Mouse (Mus musculus) embryonic facial prominence, embryonic 13.5 days (tissue): Measurements from ENCODE around the gene Scarb1. TPM values are rescaled to one million over a fixed set of nuclear protein-coding genes. Genes with fewer than 3 reads are reported as not detected.

Source experiments
- ATAC-seq: fragments of 200-750 bp; cut with Nextera tagmentation; 2 replicates; pipeline ENCODE4 v1.8.0; 2017; ENCODE audit warnings: low read depth; ENCODE audit not compliant: insufficient number of reproducible peaks, insufficient read depth, low FRiP score, low TSS enrichment
- H3K27ac ChIP-seq: fragments of 300-500 bp; sonication (generic); 2 replicates; pipeline ENCODE4 v1.5.1; 2015; ENCODE audit warnings: moderate library complexity, mild to moderate bottlenecking, inconsistent platforms
- H3K27me3 ChIP-seq: fragments of 300-500 bp; sonication (generic); 2 replicates; pipeline ENCODE4 v1.6.1; 2015; ENCODE audit warnings: mild to moderate bottlenecking, inconsistent platforms
- H3K36me3 ChIP-seq: fragments of 300-500 bp; sonication (generic); 2 replicates; pipeline ENCODE4 v1.6.1; 2015; ENCODE audit warnings: mild to moderate bottlenecking, inconsistent platforms
- H3K4me1 ChIP-seq: fragments of 300-500 bp; sonication (generic); 2 replicates; pipeline ENCODE4 v1.6.1; 2015; ENCODE audit warnings: inconsistent platforms
- H3K4me2 ChIP-seq: fragments of 300-500 bp; sonication (generic); 2 replicates; pipeline ENCODE4 v1.6.1; 2015; ENCODE audit warnings: moderate library complexity, mild to moderate bottlenecking, inconsistent platforms
- H3K4me3 ChIP-seq: fragments of 300-500 bp; sonication (generic); 2 replicates; pipeline ENCODE4 v1.5.1; 2015; ENCODE audit warnings: mild to moderate bottlenecking, inconsistent platforms
- H3K9ac ChIP-seq: fragments of 300-500 bp; sonication (generic); 2 replicates; pipeline ENCODE4 v1.6.1; 2015; ENCODE audit warnings: mild to moderate bottlenecking, inconsistent platforms
- H3K9me3 ChIP-seq: fragments of 300-500 bp; sonication (generic); 2 replicates; pipeline ENCODE4 v1.6.1; 2016; ENCODE audit warnings: inconsistent platforms
- WGBS: fragments of 180-500 bp; shearing (Covaris S2); methylation state at CpG from one replicate; pipeline ENCODE4 v1.1.7; 2015; ENCODE audit warnings: mixed read lengths; 5-methylcytosine and 5-hydroxymethylcytosine counted together
- polyA plus RNA-seq: library from polyadenylated mRNA; unstranded; fragments of >200 nt; fragmentation: Nextera tagmentation; extraction: Ambion mirVana; gene quantifications from 2 replicates; pipeline ENCODE4 v1.2.1, GENCODE M21; 2015

The Scarb1 gene
- polyA plus RNA-seq, 1 experiment from 2014 or later = 55.6 TPM

DNA sequence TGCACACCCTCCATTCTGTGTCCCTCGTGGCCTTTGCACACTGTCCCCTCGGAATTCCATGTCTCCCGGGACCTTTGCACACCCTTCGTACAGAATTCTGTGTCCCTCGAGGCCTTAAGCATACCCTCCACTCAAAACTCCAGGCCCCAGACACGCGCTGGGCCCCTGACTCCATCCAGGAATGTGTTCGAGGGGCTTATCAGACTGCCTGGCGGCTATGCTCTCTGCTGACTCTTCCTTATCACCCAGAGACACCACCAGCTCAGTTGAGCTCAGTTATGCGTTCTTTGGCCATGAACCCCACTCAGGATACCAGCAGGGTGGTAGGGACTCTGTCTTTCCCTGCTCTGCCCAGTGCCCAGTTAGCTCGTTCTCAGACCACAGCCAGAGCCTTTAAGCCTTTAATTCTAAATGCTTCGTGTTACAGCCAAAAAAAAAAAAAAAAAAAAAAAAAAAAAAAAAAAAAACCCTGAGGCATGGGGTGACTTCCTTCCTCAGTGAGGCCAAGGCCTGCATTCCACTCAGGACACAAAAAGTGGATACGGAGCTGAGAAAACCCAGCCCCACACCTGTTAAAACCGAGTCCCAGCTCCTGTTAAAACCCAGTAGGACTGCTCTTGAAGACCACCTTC is 681 bp upstream of the Scarb1 start:
- H3K4me2 ChIP-seq = peak overlapping the region; percentile 98
- no peaks in the 10 kb centered on the region for H3K36me3 ChIP-seq
- 44% methylated on average over 14 of the region's 14 CpGs for WGBS
- peak overlapping the region; percentile 66 for H3K4me3 ChIP-seq
- peaks cover 25% of the 10 kb centered on the region for H3K4me1 ChIP-seq
- ATAC-seq = no peak
- H3K9ac ChIP-seq = peak overlapping the region; percentile 77; the same call in 1 of the 2 replicates
- H3K9me3 ChIP-seq = no peaks in the 10 kb centered on the region
- no peak overlapping the region for H3K27ac ChIP-seq
- no peaks in the 10 kb centered on the region for H3K27me3 ChIP-seq

DNA sequence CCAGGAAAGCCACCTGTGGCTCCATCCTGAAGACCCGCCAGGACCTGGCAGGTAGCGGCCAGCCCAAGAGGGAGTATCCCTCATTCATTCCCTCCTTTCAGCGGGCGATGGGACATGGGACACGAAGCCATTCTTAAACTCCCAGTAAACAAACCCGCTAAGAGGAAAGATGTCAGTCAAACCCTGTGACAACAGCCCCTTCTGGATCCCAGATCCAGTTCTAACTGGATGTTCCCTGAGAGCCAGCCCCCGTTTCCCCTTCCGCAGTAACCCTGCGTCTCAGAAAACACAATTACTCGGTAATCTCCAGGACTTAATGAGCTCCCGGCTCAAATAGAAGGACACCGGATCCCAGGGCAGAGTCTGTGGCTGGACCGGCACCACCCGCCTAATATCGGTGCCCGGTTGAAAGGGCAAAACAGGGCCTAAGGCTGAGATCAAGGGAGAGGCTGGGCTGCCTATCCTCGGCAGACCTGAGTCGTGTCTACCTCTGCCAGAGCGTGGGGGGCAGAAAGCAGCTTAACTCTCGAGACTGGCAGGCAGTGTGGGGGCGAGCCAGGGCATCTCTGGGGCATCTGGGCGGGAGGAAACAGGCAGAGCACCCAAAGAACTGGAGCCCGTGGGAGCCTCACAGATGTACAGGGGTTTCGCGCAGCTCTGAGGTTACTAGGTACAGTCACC is 903 bp downstream of the Scarb1 start:
- Histone ChIP-seq H3K27ac (peak overlapping the region; percentile 78), H3K27me3 (no peaks in the 10 kb centered on the region), H3K4me3 (peak overlapping the region; percentile 66), H3K36me3 (no peaks in the 10 kb centered on the region), H3K4me2 (peak overlapping the region; percentile 98), H3K9me3 (no peaks in the 10 kb centered on the region), H3K4me1 (peaks cover 25% of the 10 kb centered on the region), H3K9ac (peak overlapping the region; percentile 77)
- WGBS = 2% methylated on average over 25 of the region's 25 CpGs
- ATAC-seq = no peak

DNA sequence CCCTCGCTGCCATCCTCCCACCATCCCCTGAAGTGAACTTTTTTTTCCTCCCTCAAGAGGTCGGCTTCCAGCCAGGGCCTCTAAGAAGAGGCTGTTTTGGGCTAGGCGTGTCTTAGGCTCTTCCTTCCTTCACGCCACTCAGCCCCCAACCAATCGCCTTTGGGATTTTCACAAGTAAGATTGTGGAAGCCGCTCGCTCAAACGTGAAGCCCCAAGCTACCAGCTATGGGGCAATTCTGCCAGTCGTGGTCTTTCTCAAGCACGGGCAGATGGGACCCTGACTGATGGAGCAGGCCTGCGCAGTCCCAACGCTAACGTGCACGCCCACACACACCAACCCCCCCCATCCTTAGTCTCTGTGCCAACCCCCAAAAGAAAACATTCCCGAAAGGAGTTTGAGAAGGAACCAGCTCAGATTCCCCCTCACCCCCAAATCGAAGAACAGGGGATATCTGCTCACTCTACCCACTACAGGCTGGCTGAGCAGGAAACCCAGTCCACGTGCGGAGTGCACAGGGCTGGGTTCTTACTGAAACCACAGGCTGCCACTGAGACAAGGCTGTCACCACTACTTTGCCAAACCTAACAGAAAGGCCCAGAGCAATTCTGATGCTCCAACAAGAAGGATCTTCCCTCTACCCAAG is 1.7 kb downstream of the Scarb1 start:
- Histone ChIP-seq H3K4me3 (peak overlapping the region; percentile 66), H3K27me3 (no peaks in the 10 kb centered on the region), H3K4me2 (peak overlapping the region; percentile 98), H3K27ac (peak overlapping the region; percentile 78), H3K9me3 (no peaks in the 10 kb centered on the region), H3K36me3 (no peaks in the 10 kb centered on the region), H3K9ac (peak overlapping the region; percentile 77), H3K4me1 (peaks cover 25% of the 10 kb centered on the region)
- ATAC-seq = peak; percentile 65; the same call in 1 of the 2 replicates
- 3% methylated on average over 18 of the region's 18 CpGs for WGBS

DNA sequence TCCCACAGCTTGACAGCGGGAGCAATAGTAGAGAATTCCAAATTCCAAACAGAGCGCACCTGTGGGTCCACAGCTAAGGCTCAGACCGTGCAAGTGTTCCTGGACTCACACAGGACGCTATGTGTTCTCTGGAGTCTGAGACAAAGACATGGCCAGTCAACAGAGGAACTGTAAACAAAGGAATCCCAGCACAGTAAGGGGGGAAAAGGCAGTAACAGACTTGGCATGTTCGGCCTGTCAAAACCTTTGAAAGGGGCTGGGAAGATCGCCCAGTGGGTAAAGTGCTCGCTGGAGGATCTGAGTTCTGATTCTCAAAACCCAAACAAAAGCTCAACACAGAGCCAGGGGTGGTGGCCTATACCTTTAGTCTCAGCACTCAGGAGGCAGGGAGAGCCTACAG is 3.4 kb downstream of the Scarb1 start:
- no peaks in the 10 kb centered on the region for H3K27me3 ChIP-seq
- H3K4me1 ChIP-seq = peaks cover 30% of the 10 kb centered on the region
- 69% methylated on average over 7 of the region's 7 CpGs for WGBS
- no peak overlapping the region for H3K27ac ChIP-seq
- ATAC-seq = no peak
- H3K36me3 ChIP-seq = no peaks in the 10 kb centered on the region
- no peak overlapping the region for H3K4me2 ChIP-seq
- no peak overlapping the region for H3K4me3 ChIP-seq
- H3K9me3 ChIP-seq = no peaks in the 10 kb centered on the region
- no peak overlapping the region for H3K9ac ChIP-seq

DNA sequence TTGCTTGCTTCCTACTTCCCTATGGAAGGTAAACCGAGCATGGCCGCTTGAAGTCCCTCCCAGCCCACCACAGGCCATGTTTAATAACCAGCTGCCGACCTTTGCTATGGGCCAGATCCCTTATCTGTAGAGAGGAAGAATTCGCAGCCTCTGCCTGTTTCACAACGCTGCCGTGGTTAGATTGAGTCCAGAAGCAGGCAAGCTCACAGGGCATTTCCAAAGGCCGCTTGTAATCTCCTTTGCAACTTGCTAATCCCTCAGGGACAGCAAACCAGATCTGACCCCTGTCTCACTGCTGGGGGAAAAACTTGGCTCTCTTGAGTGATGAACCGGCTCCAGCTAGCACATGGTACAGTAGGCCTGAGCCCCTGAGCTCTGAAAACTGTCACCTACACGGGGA is 3.9 kb downstream of the Scarb1 start:
- Histone ChIP-seq H3K27ac (no peak overlapping the region), H3K4me3 (no peak overlapping the region), H3K4me2 (no peak overlapping the region), H3K4me1 (peaks cover 30% of the 10 kb centered on the region), H3K9ac (no peak overlapping the region), H3K36me3 (no peaks in the 10 kb centered on the region), H3K27me3 (no peaks in the 10 kb centered on the region), H3K9me3 (no peaks in the 10 kb centered on the region)
- 45% methylated on average over 9 of the region's 9 CpGs for WGBS
- no peak for ATAC-seq

DNA sequence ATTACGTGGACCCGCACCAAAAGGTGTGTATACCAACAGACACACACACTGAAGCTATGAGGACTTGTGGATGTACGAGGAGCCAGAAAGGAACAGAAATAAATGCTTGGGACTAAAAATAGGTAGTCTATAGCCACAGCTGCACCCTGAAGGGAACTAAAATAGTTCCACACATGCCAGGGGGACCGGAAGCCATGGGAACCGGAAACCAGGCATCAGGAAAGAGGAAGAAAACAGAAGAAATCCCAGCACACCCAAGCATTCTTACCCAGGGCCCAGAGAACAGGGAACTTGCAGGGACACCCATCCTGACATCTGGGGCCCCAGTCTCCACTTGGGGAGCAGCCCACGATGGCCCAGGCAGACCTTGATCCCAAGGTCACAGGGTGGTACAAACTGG is 7.9 kb downstream of the Scarb1 start:
- peaks cover 17% of the 10 kb centered on the region for H3K4me1 ChIP-seq
- no peaks in the 10 kb centered on the region for H3K27me3 ChIP-seq
- no peaks in the 10 kb centered on the region for H3K9me3 ChIP-seq
- ATAC-seq = no peak
- H3K4me3 ChIP-seq = no peak overlapping the region
- H3K9ac ChIP-seq = no peak overlapping the region
- no peak overlapping the region for H3K4me2 ChIP-seq
- H3K36me3 ChIP-seq = no peaks in the 10 kb centered on the region
- 85% methylated on average over 6 of the region's 6 CpGs for WGBS
- H3K27ac ChIP-seq = no peak overlapping the region

DNA sequence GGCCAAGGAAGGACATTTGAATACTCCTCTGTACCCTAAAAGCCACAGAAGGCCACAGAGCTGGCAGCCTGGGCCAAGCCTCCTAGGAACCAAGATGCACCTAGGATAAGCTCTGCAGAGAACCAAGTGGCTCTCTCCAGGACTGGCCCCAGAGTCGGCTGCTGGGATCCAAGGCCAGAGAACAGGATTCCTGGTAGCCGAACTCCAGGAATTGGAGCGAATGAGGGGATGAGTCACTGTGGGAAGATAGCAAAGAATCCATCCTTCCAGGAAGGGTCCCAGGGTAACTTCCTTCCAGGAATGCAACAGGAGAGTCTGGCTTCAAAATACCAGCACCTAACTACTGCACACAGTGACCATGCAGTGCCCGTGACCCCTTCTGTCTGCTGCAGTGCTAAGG is 8.6 kb downstream of the Scarb1 start:
- WGBS = 87% methylated on average over 4 of the region's 4 CpGs
- Histone ChIP-seq H3K4me2 (no peak overlapping the region), H3K27ac (no peak overlapping the region), H3K27me3 (no peaks in the 10 kb centered on the region), H3K4me3 (no peak overlapping the region), H3K9ac (no peak overlapping the region), H3K9me3 (no peaks in the 10 kb centered on the region), H3K36me3 (no peaks in the 10 kb centered on the region), H3K4me1 (peaks cover 17% of the 10 kb centered on the region)
- ATAC-seq = no peak

DNA sequence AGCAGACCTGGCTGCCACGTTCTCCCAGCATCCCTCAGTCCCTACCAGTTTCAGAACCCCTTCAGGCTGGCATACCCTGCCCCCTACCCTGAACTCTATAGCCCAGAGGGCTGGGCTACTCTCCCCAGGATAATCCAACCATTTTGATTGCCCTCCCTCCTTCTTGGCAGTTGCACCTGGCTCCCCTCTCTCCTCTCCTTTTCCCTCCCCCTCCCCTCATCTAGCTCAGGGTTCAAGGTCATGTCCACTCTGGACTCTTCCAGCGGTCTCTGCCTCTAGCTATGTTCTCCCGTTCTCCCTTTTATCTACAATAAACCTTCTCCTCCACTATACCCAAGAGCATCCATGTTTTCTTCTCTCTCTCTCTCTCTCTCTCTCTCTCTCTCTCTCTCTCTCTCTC is 9.1 kb downstream of the Scarb1 start:
- Histone ChIP-seq H3K27me3 (no peaks in the 10 kb centered on the region), H3K4me2 (no peak overlapping the region), H3K4me1 (peaks cover 17% of the 10 kb centered on the region), H3K36me3 (no peaks in the 10 kb centered on the region), H3K9me3 (no peaks in the 10 kb centered on the region), H3K4me3 (no peak overlapping the region), H3K27ac (no peak overlapping the region), H3K9ac (no peak overlapping the region)
- WGBS = 36% methylated on average over 3 of the region's 3 CpGs
- ATAC-seq = no peak

DNA sequence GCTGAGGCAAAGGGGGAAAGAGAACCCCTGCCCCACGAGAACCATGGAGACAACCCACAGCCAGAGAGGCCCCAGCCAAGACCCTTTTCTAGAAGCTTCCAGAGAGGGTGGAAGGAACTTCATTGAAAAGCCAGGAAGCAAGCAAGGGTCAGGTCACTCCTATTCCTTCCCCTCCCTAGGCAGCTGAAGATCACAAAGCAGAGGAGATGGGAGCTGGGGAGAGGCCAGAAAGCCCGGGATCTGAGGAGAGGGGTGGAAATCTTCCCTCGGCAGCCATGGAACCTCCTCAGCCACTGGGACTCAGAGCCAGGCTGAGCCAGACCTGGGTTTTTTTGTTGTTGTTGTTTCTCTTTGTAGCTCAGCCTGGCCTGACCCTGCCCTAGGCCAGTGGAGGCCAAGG is 9.8 kb downstream of the Scarb1 start:
- no peaks in the 10 kb centered on the region for H3K36me3 ChIP-seq
- H3K27me3 ChIP-seq = no peaks in the 10 kb centered on the region
- 41% methylated on average over 3 of the region's 3 CpGs for WGBS
- peaks cover 17% of the 10 kb centered on the region for H3K4me1 ChIP-seq
- no peak for ATAC-seq
- no peak overlapping the region for H3K4me2 ChIP-seq
- peak overlapping the region; percentile 49; the same call in 1 of the 2 replicates for H3K9ac ChIP-seq
- H3K4me3 ChIP-seq = no peak overlapping the region
- H3K9me3 ChIP-seq = no peaks in the 10 kb centered on the region
- H3K27ac ChIP-seq = peak overlapping the region; percentile 55

DNA sequence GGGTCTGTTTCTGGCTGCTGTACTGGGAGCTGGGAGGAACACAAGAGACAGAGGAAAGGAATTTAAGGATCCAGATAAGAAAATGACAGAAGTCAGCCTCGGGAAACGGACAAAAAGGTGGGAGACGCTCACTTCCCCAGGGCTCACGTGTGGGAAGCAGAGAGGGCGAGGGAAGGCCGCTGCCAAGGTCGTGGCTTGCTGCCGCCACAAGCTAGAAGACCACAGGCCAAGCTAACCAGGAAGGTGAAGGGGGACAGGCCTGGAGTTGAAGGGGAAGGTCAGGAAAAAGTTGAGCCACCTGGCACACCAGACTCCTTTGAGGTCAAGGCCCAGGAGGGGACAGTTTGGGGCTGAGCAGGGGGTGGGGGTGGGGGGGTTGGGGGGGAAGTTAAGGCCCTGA is 10.2 kb downstream of the Scarb1 start:
- Histone ChIP-seq H3K4me1 (peaks cover 17% of the 10 kb centered on the region), H3K27me3 (no peaks in the 10 kb centered on the region), H3K27ac (no peak overlapping the region), H3K4me2 (no peak overlapping the region), H3K4me3 (no peak overlapping the region), H3K36me3 (no peaks in the 10 kb centered on the region), H3K9me3 (no peaks in the 10 kb centered on the region), H3K9ac (no peak overlapping the region; the same call in 1 of the 2 replicates)
- ATAC-seq = no peak
- WGBS = 64% methylated on average over 8 of the region's 8 CpGs

DNA sequence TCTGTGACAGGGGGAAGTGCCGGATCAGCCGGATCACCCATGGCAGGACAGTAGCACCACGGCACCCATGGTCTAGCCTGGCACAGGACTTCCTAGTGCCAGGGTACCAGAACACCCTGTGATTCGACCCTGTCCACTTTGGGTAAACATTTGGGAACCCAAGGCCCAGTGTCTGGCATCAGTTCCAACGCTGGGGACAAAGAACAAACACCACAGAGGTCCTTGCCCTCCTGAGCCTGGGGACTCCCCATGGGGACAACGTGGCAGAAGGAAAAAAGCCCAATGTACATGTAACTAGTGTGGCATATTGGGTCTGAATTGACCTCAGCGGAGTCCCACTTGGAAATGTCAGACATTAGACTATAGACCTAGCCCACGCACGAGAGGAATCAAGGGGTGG is 10.7 kb downstream of the Scarb1 start:
- Histone ChIP-seq H3K27ac (no peak overlapping the region), H3K36me3 (no peaks in the 10 kb centered on the region), H3K27me3 (no peaks in the 10 kb centered on the region), H3K4me3 (no peak overlapping the region), H3K9me3 (no peaks in the 10 kb centered on the region), H3K9ac (no peak overlapping the region), H3K4me1 (peaks cover 17% of the 10 kb centered on the region), H3K4me2 (no peak overlapping the region)
- ATAC-seq = no peak
- 83% methylated on average over 9 of the region's 9 CpGs for WGBS
